Mouse (Mus musculus): ENCODE results near the gene Cdhr2.

DNA sequence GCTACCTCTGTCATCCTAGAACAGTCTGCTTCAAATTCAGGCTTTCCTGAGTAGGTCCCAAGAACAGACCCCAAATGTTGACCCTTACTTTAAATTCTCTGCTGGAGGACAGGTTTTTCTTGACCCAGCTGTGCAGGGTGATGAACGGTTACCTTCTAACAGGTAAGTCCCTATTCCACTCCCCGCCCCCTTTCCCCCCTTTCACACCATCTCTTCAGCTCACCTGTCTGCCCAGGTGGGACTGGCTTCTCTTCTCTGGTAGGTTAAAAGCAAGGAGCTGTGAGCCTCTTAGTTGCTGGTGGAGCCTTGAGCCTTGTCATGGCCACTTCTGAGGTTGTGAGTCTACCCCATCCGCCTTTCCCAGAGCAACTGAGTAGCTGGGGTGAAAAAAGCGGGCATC is 82.4 kb downstream of the Cdhr2 start, which contains the start of gene Eif4e1b:
- no peak for TF ChIP-seq GATA1 (IDR thresholded peaks at IDR 0.05; ENCODE audit: borderline replicate concordance, low read length)
- no peak for TF ChIP-seq FLI1 (IDR thresholded peaks at IDR 0.05; ENCODE audit: low read length)
